Mouse (Mus musculus): ENCODE data around the gene Mob4. TPM values are rescaled to one million over a fixed set of nuclear protein-coding genes. Genes with fewer than 3 reads are reported as not detected.
A peak's percentile ranks its signal among the peaks of the same experiment; 100 is the strongest.

The Mob4 gene
- total RNA-seq (2012; rRNA removed) = 27.1 and 37.0 TPM in 2 replicates

GRCm38 (mm10) chr1:55130943-55131401 is at the start of gene Mob4:
Mob4 (plus strand) TSS chr1:55131231.
- Histone ChIP-seq H3K9ac (ENCODE audit: insufficient read depth, low read depth, low read length, poor library complexity, severe bottlenecking) (peak within 1 kb of the TSS; percentile 98), H3K4me1 (ENCODE audit: control insufficient read depth in 2 of 2, insufficient read depth in 2 of 2, low read length in 2 of 2, poor library complexity in 1 of 2) (peaks cover 8 to 10% of the 10 kb centered on the region in 2 experiments), H3K9me3 (ENCODE audit: control insufficient read depth, insufficient read depth, low read depth, low read length) (no peaks in the 10 kb centered on the region), H3K36me3 (ENCODE audit: control insufficient read depth, insufficient read depth, low read length, poor library complexity, severe bottlenecking) (no peaks in the 10 kb centered on the region), H3K4me3 (ENCODE audit: insufficient read depth in 1 of 2, low read depth in 1 of 2, low read length in 2 of 2, poor library complexity in 1 of 2, severe bottlenecking in 1 of 2) (peak within 1 kb of the TSS; percentile 87 to 96), H3K27ac (ENCODE audit: insufficient read depth, low read depth, low read length, poor library complexity, severe bottlenecking) (peak within 1 kb of the TSS; percentile 98)
- in situ Hi-C loops (cut with MboI; ENCODE audit: low sequenced_read_pairs in 2 of 2, unreplicated experiment in 2 of 2) = no loop called here
- TF ChIP-seq HCFC1 (IDR thresholded peaks at IDR 0.05; ENCODE audit: borderline replicate concordance, insufficient read depth, low read length) = peak; percentile 66; the same call in 1 of the 2 replicates
- TF ChIP-seq ZC3H11A (IDR thresholded peaks at IDR 0.05; ENCODE audit: borderline replicate concordance, low read depth, low read length) = 0 out of 2 replicates have a peak, but pooled peaks have one; percentile 12
- no peak for TF ChIP-seq CHD2 (IDR thresholded peaks at IDR 0.05; ENCODE audit: low read depth, low read length)
- no peak for TF ChIP-seq MAFK (IDR thresholded peaks at IDR 0.05; ENCODE audit: insufficient read depth, low read depth, low read length)
- TF ChIP-seq ZNF384 (IDR thresholded peaks at IDR 0.05; ENCODE audit: low read depth, low read length) = no peak
- DNase-seq (ENCODE audit: low read depth, low spot score) = peak; percentile 76

- H3K4me3 ChIP-seq (ENCODE audit: insufficient read depth in 1 of 2, low read depth in 1 of 2, low read length in 2 of 2, poor library complexity in 1 of 2, severe bottlenecking in 1 of 2) = no peak overlapping the region
- H3K9me3 ChIP-seq (ENCODE audit: control insufficient read depth, insufficient read depth, low read depth, low read length) = no peaks in the 10 kb centered on the region
- peaks cover 41% of the 10 kb centered on the region for H3K36me3 ChIP-seq (ENCODE audit: control insufficient read depth, insufficient read depth, low read length, poor library complexity, severe bottlenecking)
- in situ Hi-C loops (cut with MboI; ENCODE audit: low sequenced_read_pairs in 2 of 2, unreplicated experiment in 2 of 2) = no loop called here
- H3K9ac ChIP-seq (ENCODE audit: insufficient read depth, low read depth, low read length, poor library complexity, severe bottlenecking) = no peak overlapping the region; the same call in 1 of the 2 replicates
- no peak for DNase-seq (ENCODE audit: low read depth, low spot score)
- no peak overlapping the region for H3K27ac ChIP-seq (ENCODE audit: insufficient read depth, low read depth, low read length, poor library complexity, severe bottlenecking)
- peaks cover 0 to 2% of the 10 kb centered on the region in 2 experiments; a peak in 2 of 4 replicates for H3K4me1 ChIP-seq (ENCODE audit: control insufficient read depth in 2 of 2, insufficient read depth in 2 of 2, low read length in 2 of 2, poor library complexity in 1 of 2)
- TF ChIP-seq MAFK (IDR thresholded peaks at IDR 0.05; ENCODE audit: insufficient read depth, low read depth, low read length) (no peak), CHD2 (IDR thresholded peaks at IDR 0.05; ENCODE audit: low read depth, low read length) (no peak), ZC3H11A (IDR thresholded peaks at IDR 0.05; ENCODE audit: borderline replicate concordance, low read depth, low read length) (no peak), HCFC1 (IDR thresholded peaks at IDR 0.05; ENCODE audit: borderline replicate concordance, insufficient read depth, low read length) (no peak), ZNF384 (IDR thresholded peaks at IDR 0.05; ENCODE audit: low read depth, low read length) (no peak)
Measured at GRCm38 (mm10) chr1:55082106-55082505, 48.9 kb upstream of the Mob4 start.

GRCm38 (mm10) chr1:55085781-55086366 is 45.2 kb upstream of the Mob4 start:
- Histone ChIP-seq H3K36me3 (ENCODE audit: control insufficient read depth, insufficient read depth, low read length, poor library complexity, severe bottlenecking) (peaks cover 32% of the 10 kb centered on the region), H3K4me1 (ENCODE audit: control insufficient read depth in 2 of 2, insufficient read depth in 2 of 2, low read length in 2 of 2, poor library complexity in 1 of 2) (peaks cover 0 to 2% of the 10 kb centered on the region in 2 experiments; a peak in 2 of 4 replicates), H3K9ac (ENCODE audit: insufficient read depth, low read depth, low read length, poor library complexity, severe bottlenecking) (peak overlapping the region; percentile 60; the same call in 1 of the 2 replicates), H3K4me3 (ENCODE audit: insufficient read depth in 1 of 2, low read depth in 1 of 2, low read length in 2 of 2, poor library complexity in 1 of 2, severe bottlenecking in 1 of 2) (peak overlapping the region; percentile 96 to 99), H3K9me3 (ENCODE audit: control insufficient read depth, insufficient read depth, low read depth, low read length) (no peaks in the 10 kb centered on the region), H3K27ac (ENCODE audit: insufficient read depth, low read depth, low read length, poor library complexity, severe bottlenecking) (no peak overlapping the region; the same call in 1 of the 2 replicates)
- in situ Hi-C loops (cut with MboI; ENCODE audit: low sequenced_read_pairs in 2 of 2, unreplicated experiment in 2 of 2) = no loop called here
- DNase-seq (ENCODE audit: low read depth, low spot score) = no peak
- TF ChIP-seq ZC3H11A (IDR thresholded peaks at IDR 0.05; ENCODE audit: borderline replicate concordance, low read depth, low read length) (no peak), ZNF384 (IDR thresholded peaks at IDR 0.05; ENCODE audit: low read depth, low read length) (no peak), MAFK (IDR thresholded peaks at IDR 0.05; ENCODE audit: insufficient read depth, low read depth, low read length) (no peak), CHD2 (IDR thresholded peaks at IDR 0.05; ENCODE audit: low read depth, low read length) (no peak), HCFC1 (IDR thresholded peaks at IDR 0.05; ENCODE audit: borderline replicate concordance, insufficient read depth, low read length) (no peak)

GRCm38 (mm10) chr1:55086868-55087400 is 44.1 kb upstream of the Mob4 start:
- no peak for TF ChIP-seq CHD2 (IDR thresholded peaks at IDR 0.05; ENCODE audit: low read depth, low read length)
- no peak for TF ChIP-seq HCFC1 (IDR thresholded peaks at IDR 0.05; ENCODE audit: borderline replicate concordance, insufficient read depth, low read length)
- no peak for TF ChIP-seq MAFK (IDR thresholded peaks at IDR 0.05; ENCODE audit: insufficient read depth, low read depth, low read length)
- TF ChIP-seq ZC3H11A (IDR thresholded peaks at IDR 0.05; ENCODE audit: borderline replicate concordance, low read depth, low read length) = no peak
- no peak for TF ChIP-seq ZNF384 (IDR thresholded peaks at IDR 0.05; ENCODE audit: low read depth, low read length)
- Histone ChIP-seq H3K27ac (ENCODE audit: insufficient read depth, low read depth, low read length, poor library complexity, severe bottlenecking) (peak overlapping the region; percentile 96), H3K4me1 (ENCODE audit: control insufficient read depth in 2 of 2, insufficient read depth in 2 of 2, low read length in 2 of 2, poor library complexity in 1 of 2) (peaks cover 0 to 2% of the 10 kb centered on the region in 2 experiments; a peak in 2 of 4 replicates), H3K36me3 (ENCODE audit: control insufficient read depth, insufficient read depth, low read length, poor library complexity, severe bottlenecking) (peaks cover 33% of the 10 kb centered on the region), H3K9me3 (ENCODE audit: control insufficient read depth, insufficient read depth, low read depth, low read length) (no peaks in the 10 kb centered on the region), H3K9ac (ENCODE audit: insufficient read depth, low read depth, low read length, poor library complexity, severe bottlenecking) (peak overlapping the region; percentile 99), H3K4me3 (ENCODE audit: insufficient read depth in 1 of 2, low read depth in 1 of 2, low read length in 2 of 2, poor library complexity in 1 of 2, severe bottlenecking in 1 of 2) (peak overlapping the region; percentile 96 to 99)
- DNase-seq (ENCODE audit: low read depth, low spot score) = no peak
- in situ Hi-C loops (cut with MboI; ENCODE audit: low sequenced_read_pairs in 2 of 2, unreplicated experiment in 2 of 2) = no loop called here
